Mouse (Mus musculus) cerebellum, adult 2 months (tissue): ENCODE data around the gene Cttnbp2nl. TPM values are rescaled to one million over a fixed set of nuclear protein-coding genes. Genes with fewer than 3 reads are reported as not detected.
A peak's percentile ranks its signal among the peaks of the same experiment; 100 is the strongest.

Source experiments
- DNase-seq, 2 experiments: peaks; one replicate each; pipeline ENCODE4 v3.0.0; 2021
- H3K27ac ChIP-seq: fragments of 200-500 bp; 2 replicates; pipeline ENCODE4 v1.5.1; 2012; ENCODE audit warnings: low read length, control low read depth, inconsistent platforms; ENCODE audit not compliant: insufficient read depth
- H3K27me3 ChIP-seq: fragments of 200-500 bp; 2 replicates; pipeline ENCODE4 v1.6.1; 2012; ENCODE audit warnings: inconsistent platforms, mild to moderate bottlenecking, low read length, moderate library complexity; ENCODE audit not compliant: control insufficient read depth, insufficient read depth
- H3K4me1 ChIP-seq: fragments of 200-500 bp; 2 replicates; pipeline ENCODE4 v1.6.1; 2011; ENCODE audit warnings: low read length; ENCODE audit not compliant: control insufficient read depth, insufficient read depth
- H3K4me3 ChIP-seq: fragments of 200-500 bp; replicated peaks from 2 replicates; pipeline ENCODE3; 2011; ENCODE audit warnings: mild to moderate bottlenecking, low read depth, low read length, control low read depth; ENCODE audit not compliant: insufficient read depth
- CTCF ChIP-seq: fragments of 200-500 bp; IDR thresholded peaks from 2 replicates; pipeline ENCODE4 v1.5.1; 2011; ENCODE audit warnings: low read depth, mild to moderate bottlenecking, control low read depth, low read length, moderate library complexity, borderline replicate concordance; ENCODE audit not compliant: insufficient read depth
- POLR2A ChIP-seq: fragments of 200-500 bp; IDR thresholded peaks from 2 replicates; pipeline ENCODE4 v1.6.1; 2011; ENCODE audit warnings: low read length, control low read depth, borderline replicate concordance; ENCODE audit not compliant: insufficient read depth
- WGBS: fragments of 180-500 bp; shearing (Covaris S2); methylation state at CpG from one replicate; pipeline ENCODE4 v1.1.7; 2018; 5-methylcytosine and 5-hydroxymethylcytosine counted together
- polyA plus RNA-seq: library from polyadenylated mRNA; depleted of rRNA; stranded (reverse); fragments of >200 nt; gene quantifications from 2 replicates; pipeline ENCODE4 v1.2.3, GENCODE M21; 2012

Gene Cttnbp2nl
- polyA plus RNA-seq, 1 experiment, result 7.4 TPM

- no peak for TF ChIP-seq CTCF
- 30% methylated on average over 8 of the region's 8 CpGs for WGBS
- H3K27ac ChIP-seq, result no peak overlapping the region
- H3K4me3 ChIP-seq, result no peak overlapping the region
- no peak for DNase-seq
- no peaks in the 10 kb centered on the region for H3K27me3 ChIP-seq
- H3K4me1 ChIP-seq, result peaks cover 4% of the 10 kb centered on the region; the same call in 1 of the 2 replicates
Observed at GRCm38 (mm10) chr3:105040002-105040401, 12.9 kb downstream of the Cttnbp2nl start.

- no peak overlapping the region for H3K27ac ChIP-seq
- no peak for DNase-seq
- 91% methylated on average over 6 of the region's 6 CpGs for WGBS
- H3K27me3 ChIP-seq, result no peaks in the 10 kb centered on the region
- no peak overlapping the region for H3K4me3 ChIP-seq
- TF ChIP-seq POLR2A, result no peak
- no peak for TF ChIP-seq CTCF
- H3K4me1 ChIP-seq, result peaks cover 4% of the 10 kb centered on the region; the same call in 1 of the 2 replicates
Observed at GRCm38 (mm10) chr3:105037240-105037770, 15.6 kb downstream of the Cttnbp2nl start.

DNA sequence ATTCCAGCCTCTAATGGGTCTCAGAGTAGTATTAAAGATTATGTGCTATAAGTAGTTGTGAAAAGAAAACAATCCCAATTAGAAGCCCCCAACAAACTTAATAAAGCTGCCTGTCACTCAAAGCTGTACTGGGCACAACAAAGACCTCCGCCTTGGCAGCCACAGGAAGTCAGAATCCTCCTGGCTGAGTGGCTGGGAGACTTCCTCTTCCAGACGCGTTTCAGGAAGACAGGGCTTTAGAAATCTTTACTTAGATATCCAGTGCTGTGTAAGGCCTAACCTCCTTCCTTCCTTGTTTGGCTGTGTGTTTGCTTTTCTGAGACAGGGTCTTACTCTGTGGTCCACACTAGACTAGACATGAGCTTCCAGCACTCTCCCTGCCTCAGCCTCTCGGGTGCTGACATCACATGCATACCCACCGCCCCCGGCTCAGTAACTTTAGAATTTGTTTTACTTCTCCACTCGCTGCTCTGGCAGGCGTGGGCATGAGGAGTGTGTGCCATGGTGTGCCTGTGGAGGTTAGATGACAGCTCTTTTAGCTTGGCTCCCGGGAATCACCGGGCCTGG lies 16.6 kb downstream of the Cttnbp2nl start:
- H3K4me1 ChIP-seq, result peaks cover 4% of the 10 kb centered on the region; the same call in 1 of the 2 replicates
- WGBS, result 82% methylated on average over 10 of the region's 10 CpGs
- no peak overlapping the region for H3K27ac ChIP-seq
- no peak for DNase-seq
- no peak for TF ChIP-seq CTCF
- no peak for TF ChIP-seq POLR2A
- no peaks in the 10 kb centered on the region for H3K27me3 ChIP-seq
- H3K4me3 ChIP-seq, result no peak overlapping the region

DNA sequence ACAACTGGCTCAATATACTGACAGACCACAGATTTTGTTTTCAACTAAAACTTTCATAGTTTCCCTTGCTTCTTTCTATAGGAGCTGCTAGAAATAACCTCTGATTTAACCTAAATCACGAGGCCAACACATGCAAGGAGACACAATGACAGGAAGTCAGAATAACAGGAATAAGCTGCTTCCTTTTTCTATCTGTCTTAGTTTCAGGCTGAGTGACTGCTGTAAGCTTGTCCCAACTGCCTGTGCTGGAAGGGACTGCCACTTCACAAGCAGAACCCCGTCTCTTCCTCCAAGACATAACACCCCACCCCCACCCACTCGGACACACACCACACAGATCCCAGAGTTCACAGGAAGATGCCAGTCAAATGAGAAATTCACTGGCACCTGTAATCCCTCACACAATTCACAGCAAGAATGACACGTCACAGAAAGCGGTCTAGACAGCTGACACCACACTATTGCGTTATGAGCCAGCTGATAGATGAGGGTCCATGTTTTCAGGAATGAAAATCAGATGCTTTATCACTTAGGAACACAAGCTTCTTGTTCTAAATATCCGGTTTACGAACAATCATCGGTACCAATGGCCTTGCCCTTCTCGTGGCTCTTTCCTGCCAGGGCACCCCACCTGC lies 29.5 kb downstream of the Cttnbp2nl start:
- DNase-seq, result no peak
- H3K27ac ChIP-seq, result no peak overlapping the region
- TF ChIP-seq CTCF, result no peak
- no peak for TF ChIP-seq POLR2A
- no peak overlapping the region for H3K4me3 ChIP-seq
- H3K27me3 ChIP-seq, result no peaks in the 10 kb centered on the region
- WGBS, result 85% methylated on average over 10 of the region's 10 CpGs
- H3K4me1 ChIP-seq, result no peaks in the 10 kb centered on the region

DNA sequence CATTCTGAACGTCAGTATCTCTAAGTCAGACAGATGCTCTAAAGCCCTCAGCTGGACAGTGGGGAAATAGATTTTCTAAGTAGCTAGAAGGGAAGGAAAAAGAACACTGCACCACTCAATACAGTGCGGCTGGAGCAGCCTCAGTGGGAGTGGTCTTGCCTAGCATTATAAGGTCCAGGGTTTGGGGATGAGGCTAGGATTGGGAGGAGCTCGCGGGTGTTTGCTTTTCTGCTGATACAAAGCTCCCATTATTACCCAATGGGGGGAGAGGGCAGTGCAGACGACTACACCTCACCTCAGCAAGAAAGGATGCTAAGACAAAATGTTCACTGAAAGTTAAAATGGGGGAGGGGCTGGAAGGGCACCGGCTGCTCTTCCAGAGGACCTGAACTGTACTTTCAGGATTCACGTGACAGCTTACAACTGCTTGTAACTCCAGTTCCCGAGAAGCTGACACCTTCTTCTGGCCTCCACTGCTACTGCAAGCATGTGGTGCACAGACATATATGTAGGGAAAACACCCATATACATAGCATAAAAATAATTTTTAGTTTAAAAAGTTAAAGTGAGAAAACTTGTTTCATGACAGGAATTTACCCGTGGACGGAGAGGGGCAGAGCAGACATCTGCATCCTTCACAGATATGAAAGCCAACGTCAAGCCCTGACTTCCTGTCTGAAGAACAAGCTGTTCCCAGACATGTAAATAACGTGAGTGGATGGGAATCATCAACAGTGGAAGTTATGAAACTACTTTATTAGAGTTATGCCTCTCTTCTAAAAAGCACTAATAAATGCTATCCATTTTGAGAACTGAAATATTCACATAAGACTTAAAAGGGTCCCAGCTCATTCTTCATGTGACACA lies 32.9 kb downstream of the Cttnbp2nl start:
- 66% methylated on average over 12 of the region's 12 CpGs for WGBS
- Histone ChIP-seq H3K4me1 (no peaks in the 10 kb centered on the region), H3K27me3 (no peaks in the 10 kb centered on the region), H3K27ac (0 out of 2 replicates have a peak overlapping the region, but pooled peaks have one; percentile 7), H3K4me3 (no peak overlapping the region)
- no peak for DNase-seq
- TF ChIP-seq POLR2A (no peak), CTCF (no peak)

DNA sequence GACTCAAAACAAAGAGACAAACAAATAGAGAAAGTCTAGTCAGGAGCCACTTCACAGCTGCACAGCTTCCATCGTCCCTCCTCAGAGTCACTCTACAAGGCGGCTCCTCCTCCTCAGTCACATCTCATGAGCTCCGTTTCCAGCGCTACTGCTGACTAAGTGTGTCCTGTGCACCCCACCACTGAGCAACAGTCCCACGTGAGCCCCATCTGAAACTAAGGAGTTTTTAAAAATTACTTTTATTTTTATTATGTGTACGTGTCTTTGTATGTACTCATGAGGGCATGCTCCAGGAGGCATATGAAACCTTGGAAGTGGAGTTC lies 34.2 kb downstream of the Cttnbp2nl start:
- Histone ChIP-seq H3K4me3 (no peak overlapping the region), H3K4me1 (no peaks in the 10 kb centered on the region), H3K27ac (no peak overlapping the region), H3K27me3 (no peaks in the 10 kb centered on the region)
- DNase-seq, result no peak
- WGBS, result 85% methylated on average over 6 of the region's 6 CpGs
- TF ChIP-seq POLR2A, result no peak
- TF ChIP-seq CTCF, result no peak

DNA sequence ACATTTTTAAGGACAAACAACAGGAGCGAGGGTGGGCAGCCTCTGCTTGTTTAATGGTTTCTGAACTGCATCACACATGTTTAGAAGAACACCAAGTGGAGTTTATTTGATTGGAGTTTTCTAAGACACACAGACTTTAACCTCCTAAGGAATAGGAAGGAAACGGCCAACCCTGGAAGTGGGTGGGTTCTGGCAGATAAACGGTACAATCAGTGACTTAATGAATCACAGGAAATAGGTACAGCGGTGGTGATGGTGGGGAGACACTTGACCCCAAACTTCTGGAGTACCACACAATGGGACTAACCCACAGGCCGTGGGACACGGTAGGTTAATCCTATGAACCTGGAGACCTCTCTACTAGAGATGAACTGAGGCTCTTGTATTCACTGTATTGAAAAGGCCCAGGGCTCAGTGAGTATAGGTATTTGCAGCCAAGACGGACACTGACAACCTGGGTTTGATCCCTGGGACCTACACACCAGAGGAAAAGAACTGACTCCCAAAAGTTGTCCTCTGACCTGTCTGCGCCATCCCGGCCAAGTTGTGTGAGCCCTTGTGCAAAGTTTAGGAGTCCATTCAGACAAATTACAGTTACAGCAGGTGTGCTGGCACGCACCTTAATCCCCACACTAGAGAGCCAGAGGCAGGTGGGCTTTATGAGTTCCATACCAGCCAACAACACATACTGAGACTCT lies 34.7 kb downstream of the Cttnbp2nl start:
- DNase-seq, result no peak
- no peaks in the 10 kb centered on the region for H3K4me1 ChIP-seq
- no peak for TF ChIP-seq CTCF
- WGBS, result 88% methylated on average over 10 of the region's 10 CpGs
- H3K27me3 ChIP-seq, result no peaks in the 10 kb centered on the region
- no peak overlapping the region for H3K27ac ChIP-seq
- no peak overlapping the region for H3K4me3 ChIP-seq

- H3K27me3 ChIP-seq, result no peaks in the 10 kb centered on the region
- 91% methylated on average over 8 of the region's 8 CpGs for WGBS
- no peaks in the 10 kb centered on the region for H3K4me1 ChIP-seq
- no peak for TF ChIP-seq CTCF
- no peak for TF ChIP-seq POLR2A
- H3K4me3 ChIP-seq, result no peak overlapping the region
- no peak overlapping the region for H3K27ac ChIP-seq
- no peak for DNase-seq
Observed at GRCm38 (mm10) chr3:105017314-105017713, 35.6 kb downstream of the Cttnbp2nl start.
